Mouse (Mus musculus) gastrocnemius, adult 2 months (tissue): ENCODE data around the gene Rpl3. TPM values are rescaled to one million over a fixed set of nuclear protein-coding genes. Genes with fewer than 3 reads are reported as not detected.

Experiments used
- DNase-seq: peaks from one replicate; pipeline ENCODE4 v3.0.0; 2022
- H3K27ac ChIP-seq: fragments of 200-600 bp; 2 replicates; pipeline ENCODE4 v1.8.1; 2022; ENCODE audit warnings: mild to moderate bottlenecking
- H3K4me3 ChIP-seq: fragments of 200-600 bp; 2 replicates; pipeline ENCODE4 v1.8.1; 2022; ENCODE audit warnings: mild to moderate bottlenecking, moderate library complexity
- CTCF ChIP-seq: fragments of 200-600 bp; IDR thresholded peaks from 2 replicates; pipeline ENCODE4 v1.8.1; 2022; ENCODE audit warnings: antibody characterized with exemption, mild to moderate bottlenecking, moderate library complexity
- intact Hi-C: fragments of 180-260 bp; cut with DNase I; formaldehyde crosslinking; loops from one replicate; pipeline ENCODE4 v1.15.1; 2025
- total RNA-seq, 2 experiments: library from RNA; stranded (reverse); gene quantifications; 2 replicates each; pipeline ENCODE4 v1.2.3; 2021

Gene Rpl3
- total RNA-seq, 2 experiments from 2014 or later: 38.6 to 51.4 TPM

GRCm38 (mm10) chr15:80069171-80069570 lies 22.5 kb downstream of the Rpl3 start:
- Histone ChIP-seq H3K4me3 (no peak overlapping the region), H3K27ac (0 out of 2 replicates have a peak overlapping the region, but pooled peaks have one; percentile 32)
- DNase-seq: no peak
- no peak for TF ChIP-seq CTCF
- intact Hi-C loops: no loop called here

GRCm38 (mm10) chr15:80066538-80066937 lies 25.1 kb downstream of the Rpl3 start:
- TF ChIP-seq CTCF: peak; percentile 65
- Histone ChIP-seq H3K27ac (no peak overlapping the region), H3K4me3 (no peak overlapping the region)
- DNase-seq: no peak
- intact Hi-C loops: no loop called here

DNA sequence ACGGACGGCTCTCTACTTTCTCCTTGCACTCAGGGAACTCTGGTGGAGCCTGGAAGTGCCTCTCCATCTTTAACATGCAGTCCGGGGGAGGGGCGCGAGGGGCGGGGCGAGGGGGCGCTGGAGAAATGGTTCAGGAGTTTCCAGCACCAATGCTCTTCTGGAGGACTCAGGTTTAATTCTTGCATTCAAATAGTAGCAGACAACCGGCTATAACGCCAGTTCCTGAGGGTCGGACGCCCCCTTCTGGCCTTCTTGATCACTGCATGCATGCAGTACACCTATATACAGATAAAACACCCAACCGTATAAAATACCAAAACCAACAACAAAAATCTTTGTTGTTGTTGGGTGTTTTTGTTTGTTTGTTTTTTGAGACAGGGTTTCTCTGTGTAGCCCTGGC lies 26.3 kb downstream of the Rpl3 start:
- Histone ChIP-seq H3K4me3 (no peak overlapping the region), H3K27ac (no peak overlapping the region)
- DNase-seq: peak; percentile 58
- peak; percentile 69 for TF ChIP-seq CTCF
- intact Hi-C loops: no loop called here

DNA sequence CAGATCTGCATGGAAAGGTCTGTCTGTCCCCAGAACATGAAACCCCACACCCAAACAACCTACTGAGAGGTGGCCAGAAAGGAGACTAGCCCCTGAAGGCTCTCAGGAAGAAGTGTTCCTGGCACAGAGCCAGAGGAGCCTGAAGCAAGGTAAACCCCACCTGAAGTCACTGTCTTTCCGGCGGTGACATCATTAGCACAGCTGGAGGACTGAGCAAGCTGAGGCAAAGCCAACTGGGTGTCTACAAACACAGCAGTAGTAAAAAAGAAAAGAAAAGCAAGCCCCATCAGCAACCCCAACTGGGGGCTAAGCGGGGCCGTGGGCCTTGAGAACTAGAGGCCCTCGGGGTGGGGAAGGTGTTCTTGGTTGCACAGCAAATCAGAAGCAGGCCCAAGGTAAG lies 26.7 kb downstream of the Rpl3 start:
- no peak for DNase-seq
- intact Hi-C loops: no loop called here
- Histone ChIP-seq H3K27ac (no peak overlapping the region), H3K4me3 (no peak overlapping the region)
- TF ChIP-seq CTCF: no peak

DNA sequence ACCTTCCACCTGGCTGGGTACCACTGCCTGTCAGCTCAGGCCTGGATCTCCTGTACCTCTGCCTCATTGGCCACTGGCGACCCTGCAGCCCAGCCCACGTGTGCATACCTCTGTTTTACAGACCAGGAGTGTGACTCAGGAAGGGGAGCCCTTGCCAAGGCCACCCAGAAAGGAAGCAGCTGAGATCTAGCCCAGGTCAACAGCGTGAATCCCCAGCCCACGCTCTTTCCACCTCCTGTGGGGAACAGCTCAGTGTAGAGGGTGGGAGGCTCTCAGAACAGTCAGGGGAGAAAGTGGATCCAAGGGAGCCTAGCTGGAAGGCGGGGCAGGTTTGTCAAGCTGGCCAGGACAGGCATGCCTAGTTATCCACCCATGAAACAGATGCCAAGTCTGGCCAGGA lies 28.8 kb downstream of the Rpl3 start:
- Histone ChIP-seq H3K4me3 (no peak overlapping the region), H3K27ac (peak overlapping the region; percentile 25)
- TF ChIP-seq CTCF: no peak
- DNase-seq: no peak
- intact Hi-C loops: no loop called here

- Histone ChIP-seq H3K4me3 (no peak overlapping the region), H3K27ac (peak overlapping the region; percentile 25; the same call in 1 of the 2 replicates)
- intact Hi-C loops: no loop called here
- no peak for DNase-seq
- TF ChIP-seq CTCF: no peak
Measured at GRCm38 (mm10) chr15:80062339-80062738, 29.3 kb downstream of the Rpl3 start.

DNA sequence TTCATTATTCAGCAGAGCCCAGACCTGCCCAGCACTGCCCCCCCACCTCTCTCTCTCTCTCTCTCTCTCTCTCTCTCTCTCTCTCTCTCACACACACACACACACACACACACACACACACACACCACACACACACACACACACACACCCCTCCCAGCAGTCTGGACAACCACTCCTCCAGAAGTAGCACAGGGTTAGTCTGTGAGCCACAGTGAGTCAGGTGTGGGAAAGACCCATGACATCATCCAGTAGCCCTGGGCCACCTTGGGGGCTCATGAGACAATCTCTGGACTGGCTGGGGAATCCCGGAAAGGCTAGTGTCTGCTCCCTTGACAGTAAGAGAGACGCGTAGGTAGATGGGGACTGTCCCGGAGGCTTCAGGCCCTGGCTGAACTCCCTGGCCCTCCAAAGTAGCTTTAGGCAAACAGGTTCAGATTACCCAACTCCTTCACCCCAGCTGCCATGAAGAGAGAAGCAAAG lies 30.6 kb downstream of the Rpl3 start:
- Histone ChIP-seq H3K27ac (no peak overlapping the region), H3K4me3 (no peak overlapping the region)
- DNase-seq: no peak
- intact Hi-C loops: no loop called here
- TF ChIP-seq CTCF: no peak

DNA sequence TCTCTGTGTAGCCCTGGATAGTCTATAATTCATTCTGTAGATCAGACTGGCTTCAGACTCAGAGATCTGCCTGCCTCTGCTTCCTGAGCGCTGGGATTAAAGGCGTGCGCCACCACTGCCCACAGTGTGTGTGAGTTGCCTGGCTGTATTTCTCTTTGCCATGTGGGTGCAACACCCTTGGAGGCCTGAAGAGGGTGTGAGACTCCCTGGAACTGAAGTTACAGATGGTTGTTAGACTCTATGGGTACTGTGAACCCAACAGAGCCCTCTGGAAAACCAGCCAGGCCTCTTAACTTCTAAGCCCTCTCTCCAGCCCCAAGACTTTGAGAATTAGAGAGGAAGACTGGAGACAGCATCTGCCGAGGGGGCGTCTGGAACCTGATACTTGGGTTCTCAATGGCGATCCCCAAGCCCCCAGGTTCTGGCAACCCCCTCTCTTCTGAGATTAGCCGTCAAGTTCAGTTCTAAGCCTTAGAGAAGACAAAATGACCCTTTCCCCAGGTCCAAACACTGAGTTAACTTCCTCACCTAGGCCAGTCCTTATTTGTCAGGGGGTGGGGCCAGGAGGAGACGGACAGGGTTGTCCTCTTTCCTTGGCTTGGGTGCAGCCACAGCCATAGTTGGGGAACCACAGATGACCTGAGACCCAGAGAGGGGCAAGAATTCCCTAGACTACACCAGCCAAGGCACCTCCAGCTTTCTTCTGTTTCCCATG lies 31.2 kb downstream of the Rpl3 start:
- intact Hi-C loops: no loop called here
- DNase-seq: no peak
- H3K27ac ChIP-seq: no peak overlapping the region
- no peak overlapping the region for H3K4me3 ChIP-seq
- no peak for TF ChIP-seq CTCF

DNA sequence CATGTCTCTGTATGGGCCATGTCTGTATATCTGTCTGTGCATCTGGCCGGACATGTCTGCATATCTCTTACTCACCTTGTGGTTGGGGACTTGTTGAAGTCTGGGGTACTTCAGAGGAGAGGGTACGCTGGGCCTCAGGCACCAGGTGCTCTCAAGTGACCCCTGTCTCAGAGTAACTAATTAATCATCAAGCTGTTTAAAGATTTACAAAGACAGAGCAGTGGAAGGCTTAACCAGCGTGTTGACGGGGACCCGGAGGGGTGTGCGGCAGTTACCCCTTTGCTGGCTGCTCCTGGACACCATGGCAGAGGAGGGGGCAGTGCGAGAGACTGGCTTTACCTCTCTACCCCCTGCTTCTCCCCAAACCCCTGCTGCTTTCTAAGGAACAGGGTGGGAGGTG lies 32.1 kb downstream of the Rpl3 start:
- TF ChIP-seq CTCF: no peak
- Histone ChIP-seq H3K4me3 (no peak overlapping the region), H3K27ac (no peak overlapping the region)
- intact Hi-C loops: no loop called here
- DNase-seq: peak; percentile 5

DNA sequence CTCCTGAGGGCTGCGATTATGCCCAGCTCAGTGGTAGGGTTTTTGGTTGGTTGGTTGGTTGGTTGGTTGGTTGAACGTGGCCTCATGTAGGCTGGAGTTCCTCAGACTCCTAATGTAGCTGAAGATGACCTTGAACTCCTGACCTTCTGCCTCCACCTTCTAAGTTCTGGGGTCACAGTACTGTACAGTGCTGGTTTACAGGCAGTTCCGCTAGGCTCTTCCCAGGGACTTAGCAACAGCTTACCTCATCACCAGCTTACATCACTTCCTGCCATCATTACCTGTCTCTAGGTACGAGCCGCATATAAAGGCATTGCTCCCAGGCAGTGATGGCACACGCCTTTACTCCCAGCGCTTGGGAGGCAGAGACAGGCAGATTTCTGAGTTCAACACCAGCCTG lies 33.5 kb downstream of the Rpl3 start:
- intact Hi-C loops: no loop called here
- no peak for TF ChIP-seq CTCF
- DNase-seq: no peak
- Histone ChIP-seq H3K27ac (no peak overlapping the region), H3K4me3 (no peak overlapping the region)

DNA sequence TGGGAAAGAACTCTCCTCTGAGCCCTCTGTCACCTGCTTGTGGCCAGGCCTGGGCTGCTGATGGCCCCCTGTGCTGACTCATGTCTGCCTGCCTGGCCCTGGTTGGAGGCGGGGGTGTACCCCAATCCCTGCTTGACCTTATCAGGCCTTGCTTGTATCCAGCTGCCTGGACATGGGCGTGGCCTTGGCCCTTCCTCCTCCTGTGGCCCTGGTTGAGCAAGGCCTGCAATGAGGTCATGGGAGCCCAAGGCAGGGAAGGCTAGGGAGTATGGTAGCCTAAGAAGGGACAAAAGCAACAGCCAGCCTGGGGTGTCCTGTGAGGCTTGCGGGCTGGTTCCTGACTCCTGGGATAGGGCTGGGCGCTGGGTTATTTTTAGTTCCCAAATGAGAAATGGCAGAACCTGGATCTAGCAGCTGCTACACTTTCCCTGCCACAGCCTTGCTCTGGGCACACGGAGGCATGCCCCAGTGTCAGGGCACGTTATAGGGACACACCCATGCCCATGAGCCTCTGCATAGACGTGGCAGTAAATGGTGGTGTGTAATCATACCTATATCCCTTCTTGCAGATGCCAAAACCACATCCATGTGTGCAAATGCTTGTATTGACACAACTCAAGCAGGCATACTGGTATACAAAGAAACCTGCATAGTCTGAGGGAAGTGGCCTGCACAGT lies 37.5 kb downstream of the Rpl3 start:
- TF ChIP-seq CTCF: no peak
- DNase-seq: peak; percentile 90
- H3K4me3 ChIP-seq: no peak overlapping the region
- intact Hi-C loops: loop anchor here (5.0 kb wide), 1 partner anchor 42 kb away; the partner anchor contains the start of gene Pdgfb
- peak overlapping the region; percentile 88 for H3K27ac ChIP-seq

DNA sequence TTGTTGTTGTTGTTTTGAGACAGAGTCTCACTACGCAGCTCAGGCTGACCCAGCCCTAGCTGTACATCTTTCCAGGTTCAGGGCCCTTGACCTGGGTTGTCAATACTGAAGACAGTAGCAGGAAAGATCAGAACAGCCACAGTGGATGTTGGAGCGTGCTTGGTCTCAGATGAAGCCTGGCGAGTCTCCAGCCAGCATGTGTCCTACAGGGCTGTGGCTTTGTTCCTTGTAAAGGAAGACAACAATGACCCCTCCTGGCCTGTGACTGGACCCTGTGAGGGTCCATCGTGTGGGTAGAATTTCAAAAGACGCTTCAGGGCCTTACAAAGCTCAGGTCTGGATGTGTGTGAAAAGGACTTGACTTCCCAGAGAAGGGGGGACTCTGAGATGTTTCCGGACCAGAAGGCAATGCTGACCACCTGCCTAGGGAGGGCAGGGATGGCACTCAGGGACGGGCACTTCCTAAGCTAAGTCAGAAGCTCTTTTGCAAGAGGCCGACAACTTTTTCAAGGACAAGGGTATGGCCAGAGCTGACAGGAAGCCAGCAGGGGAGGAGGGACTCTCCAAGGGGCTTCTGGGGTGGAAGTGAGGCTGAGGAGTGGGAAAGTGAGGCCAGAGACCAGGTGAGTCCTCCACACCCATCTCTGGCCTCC lies 38.2 kb downstream of the Rpl3 start:
- Histone ChIP-seq H3K4me3 (no peak overlapping the region), H3K27ac (peak overlapping the region; percentile 88)
- peak; percentile 50 for DNase-seq
- intact Hi-C loops: loop anchor here (5.0 kb wide), 1 partner anchor 41 kb away; the partner anchor contains the start of gene Pdgfb
- peak; percentile 17 for TF ChIP-seq CTCF

GRCm38 (mm10) chr15:80051782-80052181 lies 39.9 kb downstream of the Rpl3 start:
- intact Hi-C loops: loop anchor here (5.0 kb wide), 1 partner anchor 39 kb away; the partner anchor contains the start of gene Pdgfb
- H3K27ac ChIP-seq: peak overlapping the region; percentile 88
- DNase-seq: no peak
- no peak for TF ChIP-seq CTCF
- H3K4me3 ChIP-seq: peak overlapping the region; percentile 8
